Mouse (Mus musculus) thymus, postnatal 25 days (tissue): Measurements from ENCODE around the gene Npc2.

Experiments used
- DNase-seq: peaks from one replicate; pipeline ENCODE4 v3.0.0; 2022

Npc2 gene

GRCm38 (mm10) chr12:84772726-84773441 lies at the start of gene Npc2, which contains the start of gene Isca2:
Gene Npc2 (minus strand): TSS chr12:84773152.
Gene Isca2 (plus strand): TSS chr12:84773251.
- DNase-seq = peak; percentile 95

GRCm38 (mm10) chr12:84819236-84820168 lies 46.5 kb upstream of the Npc2 start:
- DNase-seq = no peak

GRCm38 (mm10) chr12:84818496-84818895 lies 45.5 kb upstream of the Npc2 start:
- DNase-seq = no peak

- no peak for DNase-seq
These were observed 41.8 kb upstream of the Npc2 start for GRCm38 (mm10) chr12:84814663-84815325.

- DNase-seq = peak; percentile 6
These were observed 40.8 kb upstream of the Npc2 start for GRCm38 (mm10) chr12:84813773-84814172.

GRCm38 (mm10) chr12:84812004-84812403 lies 39.1 kb upstream of the Npc2 start:
- no peak for DNase-seq

GRCm38 (mm10) chr12:84811510-84811909 lies 38.6 kb upstream of the Npc2 start:
- no peak for DNase-seq

- DNase-seq = no peak
These were observed 37.9 kb upstream of the Npc2 start for GRCm38 (mm10) chr12:84810810-84811209.

GRCm38 (mm10) chr12:84809033-84809432 lies 36.1 kb upstream of the Npc2 start:
- DNase-seq = no peak

- DNase-seq = no peak
These were observed 34.4 kb upstream of the Npc2 start for GRCm38 (mm10) chr12:84807351-84807750.

GRCm38 (mm10) chr12:84806726-84807125 lies 33.8 kb upstream of the Npc2 start:
- no peak for DNase-seq

GRCm38 (mm10) chr12:84806010-84806409 lies 33.1 kb upstream of the Npc2 start:
- DNase-seq = no peak

- DNase-seq = no peak
These were observed 32.4 kb upstream of the Npc2 start for GRCm38 (mm10) chr12:84805228-84805842.

GRCm38 (mm10) chr12:84802625-84803024 lies 29.7 kb upstream of the Npc2 start:
- DNase-seq = no peak

GRCm38 (mm10) chr12:84801532-84802110 lies 28.7 kb upstream of the Npc2 start:
- no peak for DNase-seq

GRCm38 (mm10) chr12:84800419-84800818 lies 27.5 kb upstream of the Npc2 start:
- no peak for DNase-seq

GRCm38 (mm10) chr12:84799086-84799485 lies 26.1 kb upstream of the Npc2 start:
- DNase-seq = no peak

- no peak for DNase-seq
These were observed 21.7 kb upstream of the Npc2 start for GRCm38 (mm10) chr12:84794647-84795046.

- DNase-seq = no peak
These were observed 19.7 kb upstream of the Npc2 start for GRCm38 (mm10) chr12:84792629-84793028.

- DNase-seq = no peak
These were observed 17.9 kb upstream of the Npc2 start for GRCm38 (mm10) chr12:84790853-84791252.

GRCm38 (mm10) chr12:84786091-84786490 lies 13.1 kb upstream of the Npc2 start:
- DNase-seq = no peak

GRCm38 (mm10) chr12:84784604-84785381 lies 11.8 kb upstream of the Npc2 start:
- peak; percentile 81 for DNase-seq
